Mouse (Mus musculus) frontal cortex, postnatal 14 days (tissue): Measurements from ENCODE around the gene Herc6.
"Not testable (repeated sequence)": the region's sequence is repeated elsewhere in the genome, so short reads cannot be mapped to it uniquely, and the experiment has no call there.

Experiments
- DNase-seq, 2 experiments: peaks; one replicate each; pipeline ENCODE4 v3.0.0; 2022; ENCODE audit warnings: low spot score in 2 of 2

Herc6 gene

DNA sequence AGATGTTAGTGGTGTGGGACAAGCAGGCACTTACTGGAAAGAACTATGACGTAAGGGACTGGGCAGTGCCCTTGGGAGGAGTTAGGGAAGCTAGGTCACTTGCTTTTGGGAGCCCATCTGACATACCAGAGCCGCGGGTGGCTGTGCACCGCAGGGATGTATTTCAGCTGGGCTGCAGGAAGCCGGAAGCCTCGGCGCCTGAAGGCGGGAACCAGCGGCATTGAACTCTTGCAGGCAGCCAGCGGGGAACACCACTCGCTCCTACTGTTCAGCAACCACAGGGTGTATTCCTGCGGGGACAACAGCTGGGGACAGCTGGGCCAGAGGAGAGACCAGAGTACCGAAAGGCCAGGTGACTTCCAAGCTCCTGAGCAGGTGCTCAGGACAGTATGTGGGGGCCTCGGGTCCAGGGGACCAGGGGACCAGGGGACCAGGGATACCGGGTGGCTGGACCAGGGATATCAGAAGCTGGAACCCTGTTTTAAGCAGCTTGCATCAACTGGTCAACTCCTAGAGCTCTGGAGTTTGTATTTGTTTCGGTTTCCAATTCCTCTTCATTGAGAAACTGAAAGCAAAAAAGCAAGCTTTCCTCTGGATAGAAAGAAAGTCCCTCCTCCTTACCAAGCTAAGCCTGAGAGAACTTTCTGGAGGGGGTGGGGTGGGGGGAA, at the start of gene Herc6:
Herc6 (plus strand) TSS at position 120 of the 668 bp plus-strand sequence.
- DNase-seq = peak; percentile 29 to 39

DNA sequence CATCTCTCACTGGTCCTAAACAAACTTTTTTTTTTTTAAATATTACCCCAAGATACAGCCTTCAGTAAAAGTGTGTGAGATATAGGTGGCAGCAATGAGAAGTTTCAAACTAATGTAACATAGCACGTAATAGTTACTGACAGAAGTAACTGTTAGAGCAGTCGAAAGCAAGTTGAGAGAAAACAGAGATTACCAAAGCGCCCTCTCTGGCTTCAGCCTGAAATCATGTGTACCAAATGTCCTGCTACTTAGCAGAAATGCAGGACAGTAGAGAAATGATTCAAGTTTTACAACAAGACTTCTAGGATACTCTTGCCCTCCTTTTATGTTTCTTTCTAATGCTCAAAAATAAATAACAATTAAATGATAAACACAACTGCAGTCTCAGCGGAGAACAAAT, 49.8 kb upstream of the Herc6 start:
- DNase-seq = no peak

DNA sequence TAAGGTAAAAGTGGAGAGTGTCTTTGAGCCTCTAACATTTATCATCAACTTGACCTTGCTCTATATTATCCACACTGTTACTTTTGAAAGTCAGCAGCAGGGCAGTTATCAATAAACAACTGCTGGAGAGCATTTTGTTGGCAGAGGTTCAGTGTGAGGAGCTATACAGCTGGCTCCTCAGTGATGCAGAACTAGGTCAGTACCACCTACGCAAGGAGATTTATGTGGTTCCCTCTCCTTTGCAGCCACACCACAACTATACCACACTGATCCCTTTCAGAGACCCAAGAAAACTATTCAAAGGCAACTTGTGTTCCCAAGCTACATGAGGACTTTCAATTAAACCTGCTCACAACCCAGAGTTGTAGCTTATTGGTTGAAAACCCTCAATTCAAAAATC, 49.4 kb upstream of the Herc6 start:
- DNase-seq = no peak

- DNase-seq = no peak
Measured at GRCm38 (mm10) chr6:57532022-57532421, 48.8 kb upstream of the Herc6 start.

- no peak for DNase-seq
Measured at GRCm38 (mm10) chr6:57533410-57533809, 47.4 kb upstream of the Herc6 start.

GRCm38 (mm10) chr6:57534231-57534610, 46.6 kb upstream of the Herc6 start:
- peak in 1 of 2 experiments; percentile 21 for DNase-seq

- DNase-seq = peak in 1 of 2 experiments; percentile 38
Measured at GRCm38 (mm10) chr6:57534611-57535286, 46.1 kb upstream of the Herc6 start.

GRCm38 (mm10) chr6:57535386-57535936, 45.3 kb upstream of the Herc6 start, which contains the start of gene Ppm1k:
Gene Ppm1k, minus strand, starts transcription at chr6:57535468.
- DNase-seq = peak; percentile 98 to 99

GRCm38 (mm10) chr6:57535971-57536669, 44.7 kb upstream of the Herc6 start:
- DNase-seq = no peak

GRCm38 (mm10) chr6:57537887-57538286, 42.9 kb upstream of the Herc6 start:
- no peak for DNase-seq

DNA sequence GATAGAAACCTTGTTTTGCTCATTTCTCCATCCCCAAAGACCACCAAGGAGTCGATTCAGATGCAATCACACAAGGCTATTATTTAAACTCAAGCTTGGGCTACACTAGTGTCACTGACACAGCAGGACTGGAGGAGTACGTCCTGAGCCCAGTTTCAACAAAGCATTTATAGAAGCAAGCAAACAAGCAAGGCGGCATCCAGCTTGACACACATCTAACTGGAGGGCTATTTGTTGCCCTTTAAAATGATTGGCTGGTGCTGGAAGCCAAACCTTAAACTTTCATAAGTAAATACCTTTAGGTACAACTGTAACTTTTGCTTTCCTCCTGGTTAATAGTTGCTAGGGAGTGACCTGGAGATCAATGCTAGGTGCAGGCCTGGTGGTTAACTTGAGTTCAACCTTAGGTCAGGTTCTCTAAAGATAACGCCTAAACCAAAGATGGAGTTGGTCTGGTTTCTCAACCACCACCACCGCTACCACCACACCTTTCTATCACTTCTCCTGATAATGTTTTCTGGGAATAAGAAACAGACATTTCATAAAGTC, 39.8 kb upstream of the Herc6 start:
- no peak for DNase-seq

GRCm38 (mm10) chr6:57541737-57542335, 39.0 kb upstream of the Herc6 start:
- no peak for DNase-seq

GRCm38 (mm10) chr6:57543591-57543990, 37.2 kb upstream of the Herc6 start:
- DNase-seq = not testable (repeated sequence)

DNA sequence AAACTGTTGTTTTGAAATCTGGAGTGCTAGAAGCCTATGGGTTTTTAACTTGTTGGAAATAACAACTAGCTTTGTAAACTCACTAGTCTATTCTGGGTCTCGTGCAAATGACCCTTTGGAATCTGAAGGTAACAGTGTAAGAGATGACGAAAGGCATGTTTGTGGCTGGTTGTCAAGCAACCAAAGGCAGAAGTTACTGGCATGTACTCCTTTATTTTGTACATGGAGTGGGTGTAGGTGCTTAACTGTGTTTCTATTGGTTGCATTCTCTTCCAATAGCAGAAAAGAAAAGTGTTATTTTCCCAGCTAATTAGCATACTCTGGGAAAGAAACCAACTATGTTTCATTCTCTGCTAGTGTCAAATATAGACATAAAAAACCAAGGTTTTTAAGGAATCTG, 35.9 kb upstream of the Herc6 start:
- no peak for DNase-seq

GRCm38 (mm10) chr6:57551211-57551796, 29.5 kb upstream of the Herc6 start:
- DNase-seq = no peak

GRCm38 (mm10) chr6:57557796-57558317, 22.9 kb upstream of the Herc6 start:
- DNase-seq = no peak

DNA sequence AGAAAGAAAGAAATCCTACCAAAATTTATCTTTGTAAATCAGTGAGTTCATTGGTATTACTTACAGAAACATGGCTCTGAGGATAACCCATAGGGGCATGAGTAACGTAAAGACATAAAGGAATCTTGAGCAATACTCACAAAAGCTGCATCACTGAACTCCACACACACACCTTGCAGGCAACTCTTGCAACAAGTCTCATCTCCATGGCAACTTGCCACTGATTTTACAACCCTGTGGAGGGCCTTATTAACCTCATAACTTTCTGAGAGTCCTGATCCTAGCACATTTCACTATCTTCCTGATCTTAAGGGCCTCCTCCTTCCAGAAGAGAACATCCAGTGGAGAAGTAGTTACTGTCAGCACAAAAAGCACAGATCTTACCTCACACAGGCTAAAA, 17.3 kb upstream of the Herc6 start:
- no peak for DNase-seq

DNA sequence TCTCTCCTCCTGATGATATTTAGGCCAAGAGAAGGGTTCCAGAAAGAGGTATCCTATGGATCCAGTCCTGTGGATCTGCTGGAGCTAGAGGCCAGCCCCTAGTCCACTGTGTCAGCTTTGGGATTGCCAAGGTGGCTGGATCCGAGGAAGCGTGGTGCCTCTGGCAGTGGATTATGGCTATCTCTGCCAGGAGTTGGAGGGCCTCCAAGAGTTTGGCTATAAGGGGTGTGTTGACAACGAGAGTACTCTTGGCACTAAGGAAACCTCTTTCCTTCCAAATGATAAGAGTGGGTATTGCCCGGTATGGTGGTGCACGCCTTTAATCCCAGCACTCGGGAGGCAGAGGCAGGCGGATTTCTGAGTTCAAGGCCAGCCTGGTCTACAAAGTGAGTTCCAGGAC, 15.3 kb upstream of the Herc6 start:
- no peak for DNase-seq

- DNase-seq = no peak
Measured at GRCm38 (mm10) chr6:57567630-57568029, 13.2 kb upstream of the Herc6 start.

GRCm38 (mm10) chr6:57570170-57570974, 10.4 kb upstream of the Herc6 start:
- no peak for DNase-seq
